Mouse (Mus musculus): ENCODE measurements around the gene Mta1. TPM values are rescaled to one million over a fixed set of nuclear protein-coding genes. Genes with fewer than 3 reads are reported as not detected.

Mta1 gene
- total and polyA plus RNA-seq, 3 experiments = 48.5 to 489 (median 277) TPM

- TF ChIP-seq GATA2 (IDR thresholded peaks at IDR 0.05; ENCODE audit: borderline replicate concordance, low read depth, low read length) = no peak
- TF ChIP-seq CTCF (IDR thresholded peaks at IDR 0.05; ENCODE audit: low read depth, low read length) = peak; percentile 99
- no peak for TF ChIP-seq TAL1 (conservative IDR thresholded peaks at IDR 0.05; ENCODE audit: low read depth, low read length)
- TF ChIP-seq GATA1 (IDR thresholded peaks at IDR 0.05; ENCODE audit: borderline replicate concordance, low read length) = no peak
- no peak for TF ChIP-seq POLR2AphosphoS5 (IDR thresholded peaks at IDR 0.05; ENCODE audit: insufficient replicate concordance, low read depth, low read length)
- peaks cover 83% of the 10 kb centered on the region for H3K4me1 ChIP-seq (ENCODE audit: insufficient read depth, low read depth, low read length)
- peaks cover 16% of the 10 kb centered on the region for H3K9me3 ChIP-seq (replicated peaks)
- H3K27me3 ChIP-seq (ENCODE audit: insufficient read depth, low read length) = peaks cover 58% of the 10 kb centered on the region
- H3K4me3 ChIP-seq (ENCODE audit: low read depth, low read length) = no peak overlapping the region
- ATAC-seq (ENCODE audit: extremely low read depth, insufficient number of reproducible peaks, low FRiP score, poor library complexity, severe bottlenecking) (no peak), DNase-seq (ENCODE audit: low spot score) (peak; percentile 77)
- peaks cover 17% of the 10 kb centered on the region for H3K36me3 ChIP-seq (replicated peaks)
These were observed 46.1 kb downstream of the Mta1 start for GRCm38 (mm10) chr12:113144001-113144756.

GRCm38 (mm10) chr12:113144886-113145285 is 46.8 kb downstream of the Mta1 start:
- peaks cover 57% of the 10 kb centered on the region for H3K27me3 ChIP-seq (ENCODE audit: insufficient read depth, low read length)

GRCm38 (mm10) chr12:113145591-113145990 is 47.5 kb downstream of the Mta1 start:
- ATAC-seq (ENCODE audit: extremely low read depth, insufficient number of reproducible peaks, low FRiP score, poor library complexity, severe bottlenecking) = no peak
- Histone ChIP-seq H3K9me3 (replicated peaks) (peaks cover 7% of the 10 kb centered on the region), H3K36me3 (replicated peaks) (peaks cover 11% of the 10 kb centered on the region), H3K4me3 (ENCODE audit: low read depth, low read length) (no peak overlapping the region), H3K27me3 (ENCODE audit: insufficient read depth, low read length) (peaks cover 58% of the 10 kb centered on the region), H3K4me1 (ENCODE audit: insufficient read depth, low read depth, low read length) (peaks cover 83% of the 10 kb centered on the region)
- no peak for DNase-seq (ENCODE audit: low spot score)
- TF ChIP-seq GATA1 (IDR thresholded peaks at IDR 0.05; ENCODE audit: borderline replicate concordance, low read length) = no peak
- TF ChIP-seq TAL1 (conservative IDR thresholded peaks at IDR 0.05; ENCODE audit: low read depth, low read length) = no peak
- no peak for TF ChIP-seq GATA2 (IDR thresholded peaks at IDR 0.05; ENCODE audit: borderline replicate concordance, low read depth, low read length)
- TF ChIP-seq CTCF (IDR thresholded peaks at IDR 0.05; ENCODE audit: low read depth, low read length) = no peak
- TF ChIP-seq POLR2AphosphoS5 (IDR thresholded peaks at IDR 0.05; ENCODE audit: insufficient replicate concordance, low read depth, low read length) = no peak

More at GRCm38 (mm10) chr12:113144886-113145285, 46.8 kb downstream of the Mta1 start:
- H3K36me3 ChIP-seq (replicated peaks) = peaks cover 11% of the 10 kb centered on the region
- H3K4me3 ChIP-seq (ENCODE audit: low read depth, low read length) = no peak overlapping the region
- peaks cover 14% of the 10 kb centered on the region for H3K9me3 ChIP-seq (replicated peaks)
- DNase-seq (ENCODE audit: low spot score) (no peak), ATAC-seq (ENCODE audit: extremely low read depth, insufficient number of reproducible peaks, low FRiP score, poor library complexity, severe bottlenecking) (no peak)
- TF ChIP-seq GATA1 (IDR thresholded peaks at IDR 0.05; ENCODE audit: borderline replicate concordance, low read length) = no peak
- TF ChIP-seq CTCF (IDR thresholded peaks at IDR 0.05; ENCODE audit: low read depth, low read length) = no peak
- no peak for TF ChIP-seq TAL1 (conservative IDR thresholded peaks at IDR 0.05; ENCODE audit: low read depth, low read length)
- no peak for TF ChIP-seq POLR2AphosphoS5 (IDR thresholded peaks at IDR 0.05; ENCODE audit: insufficient replicate concordance, low read depth, low read length)
- TF ChIP-seq GATA2 (IDR thresholded peaks at IDR 0.05; ENCODE audit: borderline replicate concordance, low read depth, low read length) = no peak
- peaks cover 83% of the 10 kb centered on the region for H3K4me1 ChIP-seq (ENCODE audit: insufficient read depth, low read depth, low read length)

GRCm38 (mm10) chr12:113146112-113147057 is 48.3 kb downstream of the Mta1 start, which contains the start of gene Crip1:
Gene Crip1, plus strand, starts transcription at chr12:113146316.
- ATAC-seq (ENCODE audit: extremely low read depth, insufficient number of reproducible peaks, low FRiP score, poor library complexity, severe bottlenecking) (0 out of 2 replicates have a peak, but pooled peaks have one; percentile 10), DNase-seq (ENCODE audit: low spot score) (peak; percentile 84)
- peak; percentile 98 for TF ChIP-seq CTCF (IDR thresholded peaks at IDR 0.05; ENCODE audit: low read depth, low read length)
- no peak for TF ChIP-seq POLR2AphosphoS5 (IDR thresholded peaks at IDR 0.05; ENCODE audit: insufficient replicate concordance, low read depth, low read length)
- TF ChIP-seq TAL1 (conservative IDR thresholded peaks at IDR 0.05; ENCODE audit: low read depth, low read length) = no peak
- peak within 1 kb of the TSS; percentile 5; the same call in 1 of the 2 replicates for H3K4me3 ChIP-seq (ENCODE audit: low read depth, low read length)
- peaks cover 82% of the 10 kb centered on the region for H3K4me1 ChIP-seq (ENCODE audit: insufficient read depth, low read depth, low read length)
- peaks cover 11% of the 10 kb centered on the region for H3K36me3 ChIP-seq (replicated peaks)
- no peaks in the 10 kb centered on the region for H3K9me3 ChIP-seq (replicated peaks)
- H3K27me3 ChIP-seq (ENCODE audit: insufficient read depth, low read length) = peaks cover 57% of the 10 kb centered on the region

- peaks cover 92% of the 10 kb centered on the region for H3K4me1 ChIP-seq (ENCODE audit: insufficient read depth, low read depth, low read length)
- no peak for TF ChIP-seq TAL1 (conservative IDR thresholded peaks at IDR 0.05; ENCODE audit: low read depth, low read length)
These were observed 49.4 kb downstream of the Mta1 start for GRCm38 (mm10) chr12:113147481-113147880.

More at GRCm38 (mm10) chr12:113147481-113147880, 49.4 kb downstream of the Mta1 start:
- ATAC-seq (ENCODE audit: extremely low read depth, insufficient number of reproducible peaks, low FRiP score, poor library complexity, severe bottlenecking) = no peak
- DNase-seq (ENCODE audit: low spot score) = no peak
- H3K36me3 ChIP-seq (replicated peaks) = peaks cover 11% of the 10 kb centered on the region
- peaks cover 49% of the 10 kb centered on the region for H3K27me3 ChIP-seq (ENCODE audit: insufficient read depth, low read length)
- no peaks in the 10 kb centered on the region for H3K9me3 ChIP-seq (replicated peaks)
- H3K4me3 ChIP-seq (ENCODE audit: low read depth, low read length) = no peak overlapping the region
